25 mouse cellular contexts compared by ENCODE assay signal in the genomic region with DNA sequence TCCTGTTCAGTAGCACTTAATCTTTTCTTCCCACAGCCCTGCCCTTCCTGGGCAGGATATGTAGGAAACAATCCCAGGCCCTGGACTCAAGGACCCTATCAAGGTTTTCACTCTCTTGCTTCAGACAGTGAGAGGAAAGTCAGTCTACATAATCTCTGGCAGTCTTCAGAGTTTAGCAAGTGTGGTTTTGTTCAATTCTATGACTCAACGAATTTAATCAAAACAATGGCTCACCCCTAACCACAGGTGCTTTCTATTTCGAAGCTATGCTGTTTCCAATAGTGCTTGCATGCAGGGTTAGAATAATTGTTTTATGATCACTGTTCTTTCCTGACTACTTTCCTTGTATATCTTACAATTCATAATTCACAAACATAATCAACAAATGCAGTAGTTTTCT. TPM values are rescaled to one million over a fixed set of nuclear protein-coding genes. Genes with fewer than 3 reads are reported as not detected.
"Had no signal": no experiment of that assay in that cellular context is flagged by ENCODE, and none has a peak within 500 bp of the region (broad histone marks: within the 10 kb centered on the region; RNA-seq: fewer than 3 reads in every experiment).

No protein-coding gene starts in this region.

- H3K4me2 ChIP-seq: lung, embryonic 14.5 days; midbrain, embryonic 12.5 days; neural tube, embryonic 12.5 days had no signal

- H3K27me3 ChIP-seq: midbrain, embryonic 12.5 days; neural tube, embryonic 12.5 days had no signal

- DNase-seq: lung, adult 18-20 months; lung, embryonic 14.5 days; lung, postnatal 10 days; lung, postnatal 4 days; midbrain, embryonic 14.5 days; retina, postnatal 1 day; right cerebral cortex, adult 18-20 months; right cerebral cortex, postnatal 25 days; right cerebral cortex, postnatal 4 days; spleen, adult 18-20 months; thymus, adult 18-20 months; thymus, postnatal 25 days; thymus, postnatal 4 days had no signal

- H3K4me3 ChIP-seq: midbrain, embryonic 10.5 days; midbrain, embryonic 12.5 days; neural tube, embryonic 12.5 days had no signal

- H3K36me3 ChIP-seq: midbrain, embryonic 10.5 days; midbrain, embryonic 12.5 days; neural tube, embryonic 12.5 days had no signal

RNA-seq across cellular contexts. Expression of gene Prlhr, which starts 9.7 kb away (rescaled TPM):
- total RNA-seq: megakaryocyte, adult 5-6 weeks; megakaryocyte-erythroid progenitor cell, adult 5-6 weeks; neutrophil, adult 5-6 weeks had no signal
- polyA plus RNA-seq: liver, embryonic 16.5 days; lung, embryonic 14.5 days; lung, embryonic 16.5 days; midbrain, embryonic 10.5 days; neural tube, embryonic 12.5 days; small intestine, adult 2 months; stomach, embryonic 14.5 days; stomach, embryonic 16.5 days; thymus, postnatal 0 days had no signal
